Mouse (Mus musculus): Measurements from ENCODE around the gene Sorl1. TPM values are rescaled to one million over a fixed set of nuclear protein-coding genes. Genes with fewer than 3 reads are reported as not detected.

The Sorl1 gene
- total RNA-seq (2017), result 10.0 and 13.5 TPM in 2 replicates

DNA sequence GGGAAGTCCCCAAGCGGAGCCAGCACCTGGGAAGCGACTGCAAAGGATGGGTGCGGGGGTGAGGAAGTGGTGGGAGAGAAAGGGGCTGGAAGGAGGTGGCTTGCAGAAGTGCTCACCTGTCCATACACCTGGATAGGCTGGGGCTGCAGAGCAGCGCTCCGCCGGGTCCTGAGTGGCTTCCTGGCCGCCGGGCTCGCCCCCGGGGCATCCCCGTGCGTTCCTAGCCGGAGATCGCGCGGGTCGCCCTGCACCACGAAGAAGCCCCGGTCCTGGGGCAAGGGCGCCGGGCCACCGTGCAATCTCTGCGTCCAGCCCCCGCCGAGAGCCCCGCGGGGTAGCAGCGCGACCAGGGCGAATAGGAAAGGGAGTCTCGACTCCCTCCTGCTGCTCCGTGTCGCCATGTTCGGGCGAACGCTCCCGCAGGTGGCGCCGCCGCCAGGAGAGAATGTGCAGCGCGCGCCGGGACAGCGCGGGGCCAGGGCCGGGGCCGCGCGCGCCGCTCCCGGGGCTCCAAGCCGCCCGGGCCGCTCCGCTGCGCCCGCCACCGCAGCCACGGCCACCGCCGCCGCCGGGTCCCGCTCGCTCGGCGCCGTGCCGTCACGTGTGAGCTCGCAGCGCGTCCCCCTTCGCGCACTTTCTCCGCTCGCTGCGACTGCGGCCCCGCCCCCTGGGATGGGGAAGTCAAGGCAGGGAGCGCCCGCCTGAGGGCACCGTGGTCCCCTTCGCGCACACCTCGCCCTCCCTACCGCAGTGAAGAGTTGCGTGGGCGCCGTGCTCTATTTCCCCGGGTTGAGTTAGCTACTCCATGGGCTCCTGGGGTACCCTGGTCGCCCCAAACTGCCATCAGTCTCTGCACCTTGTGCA, at the start of gene Sorl1:
TSS of gene Sorl1 (minus strand) at position 585 of the 864 bp plus-strand sequence.
- ATAC-seq (replicated peaks; ENCODE audit: low read depth, poor library complexity, severe bottlenecking), result peak; percentile 42; the same call in 1 of the 2 replicates

DNA sequence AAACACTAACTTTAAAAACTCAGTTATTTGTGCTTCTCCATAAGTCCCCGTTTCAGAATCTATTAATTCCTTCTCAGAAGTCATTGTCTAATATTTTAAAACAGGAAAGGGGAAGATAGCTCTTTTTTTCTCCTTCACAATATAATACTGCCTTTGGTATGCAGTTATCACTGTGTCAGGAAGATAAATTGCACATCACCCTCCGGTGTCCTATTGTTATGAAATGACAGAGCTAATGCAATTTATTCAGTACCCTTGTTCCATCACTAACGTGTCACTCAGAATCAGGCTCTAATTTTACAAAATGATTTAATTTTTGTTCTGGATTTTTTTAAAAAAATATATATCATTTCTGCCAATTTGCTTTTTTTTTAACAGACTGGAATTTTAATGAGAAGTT, 49.7 kb upstream of the Sorl1 start:
- no peak for ATAC-seq (replicated peaks; ENCODE audit: low read depth, poor library complexity, severe bottlenecking)

GRCm38 (mm10) chr9:42169491-42169890, 45.4 kb upstream of the Sorl1 start:
- ATAC-seq (replicated peaks; ENCODE audit: low read depth, poor library complexity, severe bottlenecking), result no peak

DNA sequence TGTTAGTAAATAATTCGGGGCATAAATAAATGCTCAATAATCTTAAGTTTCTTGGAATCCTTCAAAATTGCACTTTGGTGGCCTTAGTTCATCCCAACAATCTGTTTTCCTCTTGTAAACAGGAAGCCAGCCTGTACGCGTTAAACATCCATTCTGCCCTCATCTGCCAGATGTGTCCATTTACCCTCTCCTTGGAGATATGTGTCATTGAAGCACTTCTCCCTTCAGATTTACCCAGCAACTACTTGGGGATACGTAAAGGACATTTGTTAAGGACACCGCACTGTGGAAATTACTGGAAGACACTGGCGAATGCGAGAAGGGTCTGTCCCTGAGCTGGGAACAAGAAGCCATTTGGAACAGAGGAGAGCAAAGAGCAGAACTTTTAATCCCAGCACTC, 44.9 kb upstream of the Sorl1 start:
- no peak for ATAC-seq (replicated peaks; ENCODE audit: low read depth, poor library complexity, severe bottlenecking)

DNA sequence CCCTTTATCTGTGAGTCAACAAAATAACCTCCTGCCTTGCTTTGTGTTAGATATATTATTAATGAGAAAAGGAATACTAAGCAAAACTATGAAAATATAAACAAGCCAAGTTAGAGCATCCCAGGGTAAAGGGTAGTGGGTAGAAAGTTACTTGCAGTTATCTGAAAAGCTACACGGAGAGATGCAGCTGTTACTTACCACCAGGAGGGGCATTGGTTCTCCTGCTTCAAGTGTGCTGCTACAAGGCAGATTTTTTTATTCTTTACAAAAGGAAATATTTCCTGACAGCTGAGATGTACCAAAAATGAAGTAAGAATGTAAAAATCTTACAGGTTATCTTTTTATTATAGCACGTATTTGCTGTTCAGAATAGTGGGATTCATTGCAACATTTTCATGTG, 40.8 kb upstream of the Sorl1 start:
- no peak for ATAC-seq (replicated peaks; ENCODE audit: low read depth, poor library complexity, severe bottlenecking)

DNA sequence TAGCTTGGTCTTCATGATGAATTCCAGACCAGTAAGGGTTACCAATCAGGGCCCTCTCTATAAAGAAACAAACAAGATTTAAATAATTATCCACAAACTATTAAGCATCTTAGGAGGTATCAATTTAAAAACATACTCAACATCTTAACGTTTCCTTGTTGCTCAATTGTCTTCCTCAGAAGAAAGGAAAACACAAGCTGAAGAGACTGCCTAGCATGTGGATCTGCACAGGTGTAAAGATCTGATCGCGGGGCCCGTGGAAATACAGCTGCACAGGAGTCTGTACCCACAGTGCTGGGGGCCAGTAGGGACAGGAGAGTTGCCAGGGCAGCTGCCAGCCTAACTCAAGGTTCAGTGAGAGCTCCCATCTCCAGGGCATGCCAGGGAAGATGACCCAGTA, 38.9 kb upstream of the Sorl1 start:
- no peak for ATAC-seq (replicated peaks; ENCODE audit: low read depth, poor library complexity, severe bottlenecking)

- no peak for ATAC-seq (replicated peaks; ENCODE audit: low read depth, poor library complexity, severe bottlenecking)
These were observed 35.3 kb upstream of the Sorl1 start for GRCm38 (mm10) chr9:42159376-42159775.

DNA sequence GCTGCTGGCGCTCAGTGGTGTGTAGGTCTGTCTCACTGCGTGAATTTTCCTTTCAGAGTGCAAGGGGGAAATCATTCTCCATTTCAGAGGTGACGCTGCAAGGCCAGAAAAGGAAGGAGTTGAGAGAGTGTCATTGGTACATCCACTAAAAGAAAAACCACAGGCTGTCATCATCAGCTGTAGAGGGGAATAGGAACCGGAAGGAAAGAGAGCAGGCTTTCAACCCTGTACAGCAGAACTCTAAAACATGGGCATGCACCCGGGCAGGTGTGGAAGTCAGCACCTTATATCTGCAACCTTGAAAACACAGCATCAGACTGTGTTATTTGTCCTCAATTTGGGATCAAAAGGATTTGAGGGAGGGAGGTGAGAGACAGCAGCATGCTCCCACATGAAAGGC, 34.6 kb upstream of the Sorl1 start:
- peak; percentile 73 for ATAC-seq (replicated peaks; ENCODE audit: low read depth, poor library complexity, severe bottlenecking)

DNA sequence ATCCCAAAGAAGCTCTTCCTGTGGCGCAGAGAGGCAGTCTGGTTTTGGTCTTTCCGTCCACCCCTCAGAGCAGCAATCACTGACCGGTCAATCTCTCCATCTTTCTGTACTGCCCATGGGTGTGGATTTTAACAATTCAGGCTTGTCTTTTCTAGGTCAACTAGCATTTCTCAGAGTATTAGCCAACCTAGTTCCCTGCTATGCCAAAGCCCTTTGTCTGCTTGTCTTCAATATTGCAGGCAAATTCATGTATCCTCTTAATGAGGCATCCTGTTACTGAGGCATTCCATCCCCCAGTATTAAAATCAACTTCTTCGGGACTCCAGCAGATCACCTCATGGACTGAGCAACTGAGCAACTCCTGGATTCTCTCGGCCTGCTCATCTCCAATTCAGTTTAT, 33.9 kb upstream of the Sorl1 start:
- no peak for ATAC-seq (replicated peaks; ENCODE audit: low read depth, poor library complexity, severe bottlenecking)

- no peak for ATAC-seq (replicated peaks; ENCODE audit: low read depth, poor library complexity, severe bottlenecking)
These were observed 32.5 kb upstream of the Sorl1 start for GRCm38 (mm10) chr9:42156566-42156965.

DNA sequence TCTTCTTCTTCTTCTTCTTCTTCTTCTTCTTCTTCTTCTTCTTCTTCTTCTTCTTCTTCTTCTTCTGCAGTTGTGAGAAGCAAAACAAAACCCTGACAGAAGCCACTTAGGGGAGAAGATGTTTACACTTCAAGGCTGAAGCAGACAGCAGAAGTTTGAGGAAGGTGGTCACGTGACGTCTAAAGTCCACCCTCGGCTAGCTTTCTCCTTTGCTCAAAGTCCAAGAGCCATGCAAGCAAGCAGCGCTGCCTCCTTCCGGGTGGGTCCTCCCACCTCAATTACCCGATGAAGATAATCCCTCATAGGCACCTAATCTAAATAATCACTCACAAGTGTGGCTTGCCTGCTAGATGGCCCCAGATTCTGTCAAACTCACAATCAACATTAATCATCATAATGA, 30.6 kb upstream of the Sorl1 start:
- ATAC-seq (replicated peaks; ENCODE audit: low read depth, poor library complexity, severe bottlenecking), result no peak

GRCm38 (mm10) chr9:42148816-42149215, 24.7 kb upstream of the Sorl1 start:
- ATAC-seq (replicated peaks; ENCODE audit: low read depth, poor library complexity, severe bottlenecking), result no peak

DNA sequence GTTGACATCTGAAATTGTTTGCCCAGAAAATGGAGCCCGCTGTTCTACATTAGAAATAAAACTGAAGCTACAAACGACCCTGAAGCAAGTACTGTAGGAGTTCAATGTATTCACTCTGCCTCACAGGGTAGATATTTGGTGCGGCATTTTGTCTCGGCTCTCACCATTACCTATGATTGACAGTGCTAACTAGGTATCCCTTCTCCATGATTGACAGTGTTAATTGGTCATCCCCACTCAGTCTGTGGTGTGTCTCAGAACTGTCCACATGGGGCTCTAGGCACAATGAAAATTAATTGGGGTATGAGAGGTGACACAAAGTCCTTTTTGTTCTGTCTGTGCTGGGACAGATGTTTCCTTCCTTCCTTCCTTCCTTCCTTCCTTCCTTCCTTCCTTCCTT, 23.9 kb upstream of the Sorl1 start:
- no peak for ATAC-seq (replicated peaks; ENCODE audit: low read depth, poor library complexity, severe bottlenecking)

- peak; percentile 50 for ATAC-seq (replicated peaks; ENCODE audit: low read depth, poor library complexity, severe bottlenecking)
These were observed 22.4 kb upstream of the Sorl1 start for GRCm38 (mm10) chr9:42146463-42146862.

- ATAC-seq (replicated peaks; ENCODE audit: low read depth, poor library complexity, severe bottlenecking), result peak; percentile 80
These were observed 17.6 kb upstream of the Sorl1 start for GRCm38 (mm10) chr9:42141549-42142210.

GRCm38 (mm10) chr9:42138248-42138858, 14.3 kb upstream of the Sorl1 start:
- peak; percentile 60 for ATAC-seq (replicated peaks; ENCODE audit: low read depth, poor library complexity, severe bottlenecking)

DNA sequence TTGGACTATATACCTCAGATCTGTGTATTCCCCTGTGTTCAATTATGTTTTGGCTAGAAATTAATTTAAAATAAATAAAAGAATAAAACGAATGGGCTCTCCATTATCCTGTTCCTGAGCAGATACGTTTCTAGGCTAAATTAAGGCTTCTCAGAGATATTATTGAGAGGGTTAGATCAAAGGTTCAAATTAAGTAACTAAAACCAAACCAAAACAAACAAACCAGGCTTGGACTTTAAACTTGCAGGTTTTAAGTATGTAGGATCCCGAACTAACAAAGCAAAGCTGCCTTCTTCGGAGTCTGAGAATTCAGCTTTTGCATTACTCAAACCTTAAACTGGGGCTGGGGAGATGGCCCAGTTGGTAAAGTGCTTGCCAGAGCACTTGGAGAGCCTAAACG, 13.5 kb upstream of the Sorl1 start:
- no peak for ATAC-seq (replicated peaks; ENCODE audit: low read depth, poor library complexity, severe bottlenecking)

GRCm38 (mm10) chr9:42130793-42131760, 7.0 kb upstream of the Sorl1 start:
- ATAC-seq (replicated peaks; ENCODE audit: low read depth, poor library complexity, severe bottlenecking), result no peak

DNA sequence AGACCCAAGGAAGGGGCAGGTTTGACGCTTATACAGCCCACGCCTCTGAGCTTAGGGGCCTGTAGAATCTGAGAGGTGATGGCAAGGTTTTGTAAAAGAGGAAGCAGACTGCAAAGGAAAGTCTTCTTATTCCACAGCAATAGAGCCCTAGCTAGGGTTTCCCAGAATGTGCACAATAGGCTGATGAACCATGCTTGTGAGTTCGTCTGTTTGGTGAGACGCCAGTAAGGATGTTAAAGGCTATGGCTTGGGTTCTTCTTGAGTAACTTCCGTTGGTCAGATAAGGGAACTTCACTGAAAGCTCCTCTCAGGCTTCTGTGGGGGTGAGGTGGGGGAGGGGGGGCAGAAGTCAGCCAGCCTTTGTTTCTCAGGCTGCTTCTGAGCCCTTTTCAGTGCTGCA, 3.9 kb upstream of the Sorl1 start:
- ATAC-seq (replicated peaks; ENCODE audit: low read depth, poor library complexity, severe bottlenecking), result peak; percentile 68
